Mouse (Mus musculus) kidney, adult 11 months (tissue): ENCODE results near the gene Bpifb9a.
"Not testable (repeated sequence)": the region's sequence is repeated elsewhere in the genome, so short reads cannot be mapped to it uniquely, and the experiment has no call there.

Source experiments
- DNase-seq: peaks from one replicate; pipeline ENCODE4 v3.0.0; 2022

The Bpifb9a gene

GRCm38 (mm10) chr2:154313771-154314170 lies 56.1 kb downstream of the Bpifb9a start:
- DNase-seq = not testable (repeated sequence)
